Mouse (Mus musculus) ES-E14 (cell line): ENCODE results near the gene Nmt1. TPM values are rescaled to one million over a fixed set of nuclear protein-coding genes. Genes with fewer than 3 reads are reported as not detected.

Source experiments
- DNase-seq: peaks from one replicate; pipeline ENCODE4 v3.0.0-alpha.2; 2013; ENCODE audit warnings: low read depth, low spot score
- H3K27ac ChIP-seq: 2 replicates; pipeline ENCODE4 v1.5.1; 2012; ENCODE audit warnings: low read depth, mild to moderate bottlenecking, low read length, moderate library complexity, mixed read lengths; ENCODE audit not compliant: poor library complexity, insufficient read depth, severe bottlenecking
- H3K36me3 ChIP-seq: 2 replicates; pipeline ENCODE4 v1.6.1; 2012; ENCODE audit warnings: mild to moderate bottlenecking, low read length, moderate library complexity, mixed read lengths; ENCODE audit not compliant: control insufficient read depth, poor library complexity, insufficient read depth, severe bottlenecking
- H3K4me1 ChIP-seq, 2 experiments: fragments of 150-350 bp in 1 of 2; sonication (generic) in 1 of 2; 2 replicates each; pipeline ENCODE4 v1.6.1; 2012; ENCODE audit warnings: low read length in 2 of 2, mild to moderate bottlenecking in 1 of 2, mixed read lengths in 1 of 2; ENCODE audit not compliant: control insufficient read depth in 2 of 2, insufficient read depth in 2 of 2, poor library complexity in 1 of 2
- H3K4me3 ChIP-seq, 2 experiments: fragments of 150-350 bp in 1 of 2; sonication (generic) in 1 of 2; 2 replicates each; pipeline ENCODE4 v1.5.1; 2012; ENCODE audit warnings: low read length in 2 of 2, low read depth in 1 of 2, mild to moderate bottlenecking in 1 of 2, mixed read lengths in 1 of 2; ENCODE audit not compliant: insufficient read depth in 1 of 2, poor library complexity in 1 of 2, severe bottlenecking in 1 of 2
- H3K9ac ChIP-seq: 2 replicates; pipeline ENCODE4 v1.6.1; 2012; ENCODE audit warnings: low read depth, mild to moderate bottlenecking, low read length, mixed read lengths; ENCODE audit not compliant: poor library complexity, insufficient read depth, severe bottlenecking
- H3K9me3 ChIP-seq: fragments of 150-350 bp; sonication (generic); 2 replicates; pipeline ENCODE4 v1.6.1; 2012; ENCODE audit warnings: low read depth, mild to moderate bottlenecking, low read length; ENCODE audit not compliant: control insufficient read depth, insufficient read depth
- CHD2 ChIP-seq: IDR thresholded peaks from 2 replicates; pipeline ENCODE4 v1.6.1; 2014; ENCODE audit warnings: mild to moderate bottlenecking, low read depth, low read length, inconsistent platforms
- HCFC1 ChIP-seq: IDR thresholded peaks from 2 replicates; pipeline ENCODE4 v1.6.1; 2012; ENCODE audit warnings: low read length, inconsistent platforms, borderline replicate concordance; ENCODE audit not compliant: insufficient read depth
- MAFK ChIP-seq: IDR thresholded peaks from 2 replicates; pipeline ENCODE4 v1.6.1; 2014; ENCODE audit warnings: mild to moderate bottlenecking, low read depth, low read length, inconsistent platforms; ENCODE audit not compliant: insufficient read depth
- ZC3H11A ChIP-seq: IDR thresholded peaks from 2 replicates; pipeline ENCODE4 v1.6.1; 2012; ENCODE audit warnings: low read depth, mild to moderate bottlenecking, inconsistent platforms, low read length, borderline replicate concordance
- ZNF384 ChIP-seq: IDR thresholded peaks from 2 replicates; pipeline ENCODE4 v1.6.1; 2012; ENCODE audit warnings: low read depth, low read length, inconsistent platforms
- in situ Hi-C, 2 experiments: fragments of 600-800 bp; cut with MboI; formaldehyde crosslinking; loops; one replicate each; pipeline ENCODE4 v1.15.1; 2025; ENCODE audit warnings: low sequenced_read_pairs in 2 of 2, inconsistent platforms in 1 of 2; ENCODE audit not compliant: unreplicated experiment in 2 of 2
- total RNA-seq: library from RNA; depleted of rRNA; stranded (reverse); fragments of 300-350 nt; gene quantifications from 2 replicates; pipeline ENCODE4 v1.2.3, GENCODE M21; 2012; rRNA removed

Gene Nmt1
- 57.1 and 61.0 TPM in 2 replicates for total RNA-seq

DNA sequence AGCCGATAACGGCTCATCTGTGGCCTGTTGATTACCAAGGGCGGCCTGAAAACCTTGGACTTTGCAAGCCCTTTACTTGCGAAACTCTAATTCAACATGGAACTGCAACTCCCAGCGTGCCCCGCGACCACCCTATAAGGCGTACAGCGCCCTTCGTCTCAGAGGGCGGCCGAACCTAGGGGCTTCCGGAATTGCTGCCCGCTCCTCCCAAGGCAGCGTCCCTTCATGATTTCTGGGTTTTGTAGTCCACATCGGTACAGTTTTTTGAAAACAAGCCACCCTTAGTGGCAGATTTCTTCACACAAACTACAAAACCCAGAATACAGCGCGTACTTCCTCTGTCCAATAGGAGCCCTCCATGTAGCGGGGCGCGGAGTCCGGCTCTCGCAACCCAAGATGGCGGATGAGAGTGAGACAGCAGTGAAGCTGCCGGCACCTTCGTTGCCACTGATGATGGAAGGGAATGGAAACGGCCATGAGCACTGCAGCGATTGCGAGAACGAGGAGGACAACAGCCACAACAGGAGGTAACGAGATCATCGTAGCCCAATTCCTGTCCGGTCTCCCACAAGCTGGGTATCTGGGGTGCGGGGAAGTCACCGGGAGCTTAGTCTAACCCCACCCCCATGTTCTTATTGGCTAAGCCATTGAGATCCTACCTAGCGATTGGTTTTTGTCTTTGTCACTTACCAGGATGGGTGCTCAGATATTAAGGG is at the start of gene Nmt1, which contains the start of gene Dcakd:
Gene Nmt1 (plus strand): TSS at position 15 of the 716 bp plus-strand sequence.
Gene Dcakd (minus strand): TSS at position 158 of the 716 bp plus-strand sequence.
- Histone ChIP-seq H3K36me3 (peaks cover 3% of the 10 kb centered on the region), H3K4me3 (peak within 1 kb of the TSS; percentile 92 to 94), H3K4me1 (peaks cover 0 to 3% of the 10 kb centered on the region in 2 experiments; a peak in 2 of 4 replicates), H3K9me3 (no peaks in the 10 kb centered on the region), H3K27ac (peak within 1 kb of the TSS; percentile 81), H3K9ac (peak within 1 kb of the TSS; percentile 98)
- in situ Hi-C loops, result no loop called here
- peak; percentile 96 for DNase-seq
- TF ChIP-seq CHD2 (peak; percentile 90), ZNF384 (no peak), HCFC1 (peak; percentile 97), ZC3H11A (no peak)

DNA sequence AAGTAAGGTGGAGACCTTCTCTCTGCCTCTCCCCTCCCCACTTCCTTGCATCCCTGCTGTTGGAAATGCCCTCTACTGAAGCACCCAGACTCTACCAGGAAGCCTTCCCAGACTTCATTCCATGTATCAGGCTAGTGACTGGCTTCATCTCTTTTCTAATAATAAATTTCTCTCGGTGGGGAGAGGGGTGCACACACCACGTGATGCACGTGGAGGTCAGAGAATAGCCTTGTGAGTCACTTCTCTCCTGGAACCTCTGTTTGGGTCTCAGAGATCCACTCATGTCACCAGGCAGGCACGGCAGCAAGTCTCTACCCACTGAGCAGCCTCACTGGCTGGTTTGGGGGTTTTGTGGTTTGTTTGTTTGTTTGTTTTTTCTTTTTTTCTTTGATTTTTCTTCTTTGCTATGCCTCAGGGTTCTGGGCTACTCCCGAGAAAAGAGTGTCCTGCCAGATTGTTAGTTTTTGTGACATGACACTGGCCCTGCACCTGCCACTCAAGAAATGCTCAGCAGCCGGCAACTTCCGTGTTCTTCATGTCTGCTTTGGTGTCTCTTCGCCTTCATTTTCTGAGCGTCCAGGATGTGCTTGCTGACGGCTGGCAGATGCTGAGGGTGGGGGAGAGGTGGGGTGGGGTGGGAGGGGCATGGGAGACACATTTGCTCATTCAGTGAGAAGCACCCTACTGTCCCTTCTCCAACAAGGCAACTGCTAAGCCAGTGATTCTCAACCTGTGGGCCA is 46.7 kb upstream of the Nmt1 start:
- TF ChIP-seq ZC3H11A, result no peak
- no peak for TF ChIP-seq ZNF384
- TF ChIP-seq HCFC1, result no peak
- TF ChIP-seq MAFK, result no peak
- TF ChIP-seq CHD2, result no peak
- in situ Hi-C loops, result no loop called here
- Histone ChIP-seq H3K4me3 (no peak overlapping the region), H3K9me3 (no peaks in the 10 kb centered on the region), H3K4me1 (no peaks in the 10 kb centered on the region), H3K27ac (no peak overlapping the region), H3K36me3 (no peaks in the 10 kb centered on the region), H3K9ac (no peak overlapping the region)
- no peak for DNase-seq

DNA sequence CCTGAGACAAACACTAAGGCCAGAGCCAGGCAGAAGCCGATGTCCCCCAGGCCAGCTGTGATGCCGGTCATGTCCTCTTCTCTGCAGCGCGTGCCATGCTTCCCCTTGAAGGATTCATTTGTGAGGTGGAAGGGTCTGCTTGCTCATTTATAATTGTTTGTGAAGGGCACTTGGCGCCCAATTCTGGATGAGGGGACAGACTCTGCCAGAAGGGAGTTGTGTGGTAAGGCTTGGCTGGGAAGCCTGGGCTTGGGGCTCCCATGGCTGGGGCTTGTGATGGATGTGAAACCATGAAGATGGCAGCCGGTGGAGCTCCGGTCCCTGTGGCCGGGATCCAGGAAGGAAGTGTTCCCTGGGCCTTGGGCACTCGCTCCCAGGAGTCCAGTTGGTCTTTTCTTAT is 43.9 kb upstream of the Nmt1 start:
- no peaks in the 10 kb centered on the region for H3K36me3 ChIP-seq
- H3K4me3 ChIP-seq, result no peak overlapping the region
- DNase-seq, result no peak
- TF ChIP-seq MAFK, result no peak
- TF ChIP-seq HCFC1, result no peak
- no peak for TF ChIP-seq ZNF384
- no peak for TF ChIP-seq ZC3H11A
- TF ChIP-seq CHD2, result no peak
- H3K9ac ChIP-seq, result no peak overlapping the region
- H3K4me1 ChIP-seq, result no peaks in the 10 kb centered on the region
- no peak overlapping the region for H3K27ac ChIP-seq
- no peaks in the 10 kb centered on the region for H3K9me3 ChIP-seq
- in situ Hi-C loops, result no loop called here

DNA sequence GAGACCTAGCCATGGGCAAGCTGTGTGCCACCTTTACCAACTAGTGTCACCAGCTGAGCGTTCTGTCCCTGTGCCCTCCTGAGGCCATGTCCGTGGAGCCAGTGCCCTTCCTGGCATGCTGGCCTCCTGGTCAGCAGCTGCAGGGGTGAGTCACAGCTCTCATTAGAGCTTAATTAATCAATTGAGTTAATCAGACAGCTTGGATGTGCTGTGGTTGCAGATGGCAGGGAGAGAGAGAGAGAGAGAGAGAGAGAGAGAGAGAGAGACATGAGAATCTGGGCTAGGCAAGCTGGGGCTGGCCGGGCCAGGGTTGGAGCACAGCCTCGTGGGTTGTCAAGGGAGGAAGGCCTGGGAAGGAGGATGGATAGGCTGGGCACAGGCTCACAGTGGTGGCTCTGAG is 43.4 kb upstream of the Nmt1 start:
- H3K36me3 ChIP-seq, result no peaks in the 10 kb centered on the region
- no peak overlapping the region for H3K27ac ChIP-seq
- H3K4me1 ChIP-seq, result no peaks in the 10 kb centered on the region
- H3K9ac ChIP-seq, result no peak overlapping the region
- DNase-seq, result no peak
- in situ Hi-C loops, result no loop called here
- H3K9me3 ChIP-seq, result no peaks in the 10 kb centered on the region
- H3K4me3 ChIP-seq, result no peak overlapping the region
- TF ChIP-seq MAFK (no peak), ZNF384 (no peak), CHD2 (no peak)
